Mouse (Mus musculus) v-Abl transformed pro-B cells (cell line): ENCODE data around the gene Dgkh.
"Not testable (repeated sequence)": the region's sequence is repeated elsewhere in the genome, so short reads cannot be mapped to it uniquely, and the experiment has no call there.

Experiments used
- in situ Hi-C, 2 experiments: fragments of 400-800 bp; cut with MboI; formaldehyde crosslinking; loops; one replicate each; pipeline ENCODE4 v1.15.1; 2025; ENCODE audit not compliant: unreplicated experiment in 2 of 2

Dgkh gene

GRCm38 (mm10) chr14:78724414-78725306, 7.9 kb downstream of the Dgkh start:
- in situ Hi-C loops: no loop called here

DNA sequence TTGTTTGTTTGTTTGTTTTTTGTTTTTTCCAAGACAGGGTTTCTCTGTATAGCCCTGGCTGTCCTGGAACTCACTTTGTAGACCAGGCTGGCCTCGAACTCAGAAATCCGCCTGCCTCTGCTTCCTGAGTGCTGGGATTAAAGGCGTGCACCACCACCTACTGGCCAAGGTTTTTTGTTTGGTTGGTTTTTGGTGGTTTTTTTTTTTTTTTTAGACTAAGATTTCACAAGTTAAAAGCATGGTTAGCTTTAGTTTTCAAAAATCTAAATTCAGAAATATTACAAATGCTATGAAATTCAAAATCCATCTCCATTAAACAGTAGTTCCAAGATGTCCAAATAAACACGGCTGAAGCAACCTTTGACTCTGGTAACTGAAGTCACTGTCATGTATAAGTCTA, 8.9 kb downstream of the Dgkh start:
- in situ Hi-C loops: not testable (repeated sequence)

- in situ Hi-C loops: no loop called here
Measured at GRCm38 (mm10) chr14:78722031-78722430, 10.5 kb downstream of the Dgkh start.

DNA sequence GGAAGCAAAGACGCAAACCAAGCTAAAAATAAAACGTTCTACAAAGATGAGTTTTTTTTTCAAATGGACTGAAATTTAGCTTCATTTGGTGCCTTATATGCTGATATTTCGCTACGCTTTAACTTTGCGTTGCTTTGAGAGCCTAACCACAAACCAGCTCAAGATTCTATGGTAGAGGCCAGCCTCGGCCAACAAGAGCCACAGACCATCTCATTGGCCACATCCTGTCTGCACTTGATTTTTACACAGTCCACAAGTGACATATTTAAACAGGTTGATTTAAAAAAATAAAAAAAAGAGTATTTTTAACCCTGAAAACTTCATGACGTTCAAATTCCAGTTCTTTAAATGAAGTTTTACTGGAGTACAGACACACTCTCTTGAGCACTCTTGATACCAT, 16.5 kb downstream of the Dgkh start:
- in situ Hi-C loops: no loop called here

DNA sequence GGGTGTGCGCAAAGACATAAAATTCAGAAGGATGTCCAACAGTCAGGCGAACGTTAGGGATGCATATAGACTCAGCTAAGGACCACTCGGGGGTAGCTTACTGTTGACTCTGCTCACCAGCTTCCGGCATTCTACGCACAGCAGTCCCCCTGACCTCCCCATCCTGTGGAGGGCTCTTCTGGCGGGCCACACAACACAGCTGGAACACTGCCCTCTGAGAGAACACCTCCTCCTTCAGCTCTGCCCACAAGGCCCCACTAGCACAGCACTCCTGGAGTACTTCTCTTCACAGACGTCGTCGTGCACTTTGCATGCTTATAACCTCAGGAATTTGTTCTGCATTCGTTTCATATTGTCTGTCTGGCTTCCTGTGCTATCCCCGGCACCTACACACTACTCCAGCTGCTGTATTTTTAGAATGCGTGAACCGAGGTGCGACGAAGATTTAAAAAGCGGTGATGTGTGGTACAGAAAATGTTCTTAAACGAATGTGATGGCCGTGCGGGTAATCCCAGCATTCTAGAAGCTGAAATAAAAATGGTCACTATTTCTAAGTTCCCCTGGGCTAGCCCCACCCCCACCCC, 19.9 kb downstream of the Dgkh start:
- in situ Hi-C loops: no loop called here

- in situ Hi-C loops: no loop called here
Measured at GRCm38 (mm10) chr14:78710647-78711046, 21.9 kb downstream of the Dgkh start.

- in situ Hi-C loops: no loop called here
Measured at GRCm38 (mm10) chr14:78705616-78706015, 27.0 kb downstream of the Dgkh start.

GRCm38 (mm10) chr14:78703989-78704388, 28.6 kb downstream of the Dgkh start:
- in situ Hi-C loops: no loop called here

GRCm38 (mm10) chr14:78703361-78703760, 29.2 kb downstream of the Dgkh start:
- in situ Hi-C loops: no loop called here

DNA sequence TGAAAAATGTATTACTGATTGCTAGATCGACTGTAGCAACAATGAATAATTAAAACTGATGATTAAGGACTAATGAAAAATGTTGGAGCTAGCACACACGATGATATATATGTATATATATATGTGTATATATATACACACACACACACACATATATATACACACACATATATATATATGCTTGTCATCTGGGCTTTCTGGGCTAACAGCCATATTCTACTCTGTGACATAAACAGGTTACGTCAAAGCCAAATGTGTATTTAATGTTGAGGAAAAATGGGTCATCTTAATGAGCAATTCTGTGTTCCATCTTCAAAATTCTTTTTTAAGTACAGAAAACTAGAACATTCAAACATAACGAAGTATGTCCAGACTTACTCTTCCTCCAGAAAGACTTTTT, 30.5 kb downstream of the Dgkh start:
- in situ Hi-C loops: no loop called here

DNA sequence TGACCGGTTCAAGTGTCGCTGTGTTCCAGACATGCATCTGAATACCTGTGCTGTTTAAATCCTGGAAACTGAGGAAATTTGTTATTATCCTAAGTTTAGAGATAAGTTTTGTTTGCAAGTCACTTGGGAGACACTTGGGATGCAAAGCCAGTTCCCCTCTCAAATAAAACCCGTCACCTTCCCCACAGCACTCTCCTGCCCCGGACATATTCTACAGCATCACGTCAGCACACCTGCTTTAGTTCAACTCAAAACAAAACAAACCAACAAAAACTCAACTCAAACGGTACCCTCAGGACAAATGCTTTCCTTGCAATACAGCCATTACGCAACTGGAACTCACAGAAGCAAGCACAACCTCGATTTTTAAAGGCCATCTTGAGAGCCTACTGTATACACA, 31.1 kb downstream of the Dgkh start:
- in situ Hi-C loops: no loop called here

- in situ Hi-C loops: no loop called here
Measured at GRCm38 (mm10) chr14:78701087-78701486, 31.5 kb downstream of the Dgkh start.

DNA sequence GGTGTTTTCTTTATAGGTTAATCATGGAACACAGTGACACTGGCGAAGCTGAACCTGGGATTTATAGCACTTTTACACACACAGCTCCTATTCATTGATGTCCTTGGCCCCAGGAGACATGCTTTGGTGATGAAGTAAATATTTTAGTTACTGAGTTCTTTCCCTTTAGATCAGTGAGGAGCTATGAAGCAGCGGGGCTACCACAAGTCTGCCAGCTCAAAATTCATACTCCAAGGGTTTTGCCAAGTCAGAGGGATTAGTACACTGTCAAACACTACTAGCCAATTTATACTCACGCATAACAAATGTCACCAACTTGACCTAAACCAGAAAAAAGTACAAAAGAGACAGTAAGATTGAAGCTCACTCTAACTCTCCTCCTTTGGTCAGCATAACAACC, 32.9 kb downstream of the Dgkh start:
- in situ Hi-C loops: no loop called here

DNA sequence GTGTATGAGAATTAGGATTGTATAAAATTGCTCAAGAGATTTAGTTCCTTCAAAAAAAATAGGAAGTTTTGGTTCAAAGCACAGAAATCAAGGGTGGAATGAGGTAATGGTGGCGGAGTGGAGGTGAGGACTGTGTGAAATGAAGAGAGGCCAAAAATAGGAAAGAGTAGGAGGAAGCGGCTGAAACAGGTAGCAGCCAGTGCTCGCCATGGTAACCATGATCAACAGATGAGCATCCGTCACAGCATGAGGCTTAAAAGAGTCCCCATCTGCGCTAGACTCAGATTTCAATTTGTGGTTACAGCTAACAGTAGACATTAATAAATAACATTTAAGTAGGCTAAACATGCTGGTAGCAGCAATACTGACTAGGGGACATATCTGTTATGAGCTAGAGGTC, 33.4 kb downstream of the Dgkh start:
- in situ Hi-C loops: no loop called here

DNA sequence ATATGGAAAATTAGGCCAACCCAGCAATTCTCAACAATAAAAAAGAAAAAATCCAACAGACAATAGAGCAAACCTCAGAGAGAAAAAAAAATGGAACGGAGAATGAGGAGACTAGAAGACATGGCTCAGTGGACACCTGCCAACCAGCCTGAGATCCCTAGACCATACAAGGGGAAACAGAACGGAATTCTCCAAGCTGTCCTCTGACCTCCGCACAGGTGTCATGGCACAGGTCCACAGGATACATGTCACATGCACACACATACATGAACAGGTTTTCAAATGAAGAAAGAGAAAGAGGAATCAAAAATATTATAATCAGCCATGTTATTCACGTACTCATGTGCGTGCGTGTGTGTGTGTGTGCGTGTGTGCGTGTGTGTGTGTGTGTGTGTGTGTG, 38.5 kb downstream of the Dgkh start:
- in situ Hi-C loops: no loop called here

DNA sequence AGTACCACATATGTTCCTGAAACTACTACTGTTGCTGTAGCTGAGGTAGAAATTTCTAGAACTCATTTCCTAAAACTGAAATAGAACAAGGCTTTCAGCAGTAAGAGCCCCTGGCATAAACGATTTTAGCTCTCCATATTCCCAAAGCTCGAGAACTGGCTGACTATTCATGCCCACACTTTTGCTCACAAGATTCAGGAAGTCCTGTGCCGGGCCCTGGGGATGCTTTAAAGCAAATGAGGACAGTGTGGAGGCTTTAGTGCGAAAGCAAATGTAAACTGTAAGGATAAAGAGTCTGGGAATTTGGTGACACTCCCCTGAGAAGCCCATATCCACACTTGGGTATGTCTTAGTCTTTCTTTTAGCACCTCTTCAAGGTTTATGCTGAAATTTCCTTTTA, 40.0 kb downstream of the Dgkh start:
- in situ Hi-C loops: no loop called here

- in situ Hi-C loops: no loop called here
Measured at GRCm38 (mm10) chr14:78691926-78692487, 40.6 kb downstream of the Dgkh start.

- in situ Hi-C loops: no loop called here
Measured at GRCm38 (mm10) chr14:78690883-78691282, 41.7 kb downstream of the Dgkh start.

GRCm38 (mm10) chr14:78690387-78690786, 42.2 kb downstream of the Dgkh start:
- in situ Hi-C loops: no loop called here

GRCm38 (mm10) chr14:78689950-78690349, 42.6 kb downstream of the Dgkh start:
- in situ Hi-C loops: no loop called here

DNA sequence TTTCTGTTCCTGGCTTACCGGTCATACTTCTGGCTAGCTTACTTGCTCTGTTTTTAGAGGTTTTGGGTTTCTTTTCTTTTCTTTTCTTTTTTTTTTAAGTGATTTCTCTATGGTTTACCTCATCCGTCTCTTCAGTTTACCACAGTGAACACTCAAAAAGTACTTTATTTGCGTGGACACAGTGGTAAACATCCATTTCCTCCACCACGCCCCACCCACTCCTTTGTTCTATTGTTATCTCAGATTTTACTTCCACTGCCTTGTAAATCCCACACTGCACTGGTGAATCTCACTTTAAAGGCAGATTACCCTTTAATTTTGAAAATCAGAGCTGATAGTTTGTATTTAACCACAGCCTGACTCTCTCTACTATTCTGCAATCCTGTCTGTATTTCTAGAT, 44.9 kb downstream of the Dgkh start:
- in situ Hi-C loops: no loop called here

GRCm38 (mm10) chr14:78686701-78687100, 45.9 kb downstream of the Dgkh start:
- in situ Hi-C loops: no loop called here
